Mouse (Mus musculus) c-Kit-positive CD71-positive TER-119-negative erythroid progenitor cells, embryonic 14.5 days (primary cell): ENCODE measurements around the gene Crkl.
"Not testable (repeated sequence)": the region's sequence is repeated elsewhere in the genome, so short reads cannot be mapped to it uniquely, and the experiment has no call there.

Experiments
- DNase-seq: peaks from one replicate; pipeline ENCODE4 v3.0.0-alpha.2; 2013; ENCODE audit warnings: low read depth

Crkl gene

GRCm38 (mm10) chr16:17486505-17486904, 34.7 kb downstream of the Crkl start:
- no peak for DNase-seq

DNA sequence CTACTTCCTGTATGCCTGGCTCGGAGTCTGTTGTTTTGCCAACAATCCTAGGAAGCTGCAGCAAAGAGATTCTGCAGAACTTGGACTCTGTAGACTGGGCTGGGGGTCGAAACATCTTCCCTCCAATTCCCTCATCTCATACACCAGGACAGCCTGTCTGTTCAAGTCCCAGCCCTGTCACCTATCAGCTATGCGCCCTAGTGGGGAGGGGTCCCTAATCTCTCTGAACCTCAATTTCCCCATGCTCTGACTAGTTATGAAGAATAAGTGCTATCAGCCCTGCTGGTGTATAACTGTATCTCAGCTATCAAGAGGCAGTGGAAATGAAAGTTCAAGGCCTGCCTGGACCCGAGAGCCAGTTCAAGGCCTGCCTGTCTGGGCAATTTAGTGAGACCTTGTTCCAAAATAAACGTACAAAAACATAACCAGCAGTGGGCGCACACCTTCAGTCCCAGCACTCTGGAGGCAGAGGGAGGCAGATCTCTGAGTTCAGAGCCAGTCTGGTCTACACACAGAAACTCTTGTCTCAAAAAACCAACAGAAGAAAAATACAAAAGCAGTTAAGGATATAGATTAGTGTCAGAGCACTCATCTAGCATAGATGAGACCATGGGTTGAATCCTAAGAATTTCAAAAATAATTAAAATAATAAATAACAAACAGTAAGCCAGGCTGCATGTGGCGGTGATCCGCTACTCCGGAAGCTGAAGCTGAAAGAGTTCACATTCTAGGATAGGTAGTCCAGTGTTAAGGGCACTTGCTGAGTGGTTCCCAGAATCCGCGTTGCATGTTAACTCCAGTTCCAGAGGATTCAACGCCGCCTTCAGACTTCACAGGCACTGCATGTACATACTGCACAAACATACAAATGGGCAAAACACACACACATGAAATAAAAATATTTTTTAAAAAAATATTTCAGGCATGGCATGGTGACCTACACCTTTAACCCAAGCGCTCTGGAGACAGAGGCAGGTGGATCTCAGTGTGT, 37.0 kb downstream of the Crkl start:
- no peak for DNase-seq

DNA sequence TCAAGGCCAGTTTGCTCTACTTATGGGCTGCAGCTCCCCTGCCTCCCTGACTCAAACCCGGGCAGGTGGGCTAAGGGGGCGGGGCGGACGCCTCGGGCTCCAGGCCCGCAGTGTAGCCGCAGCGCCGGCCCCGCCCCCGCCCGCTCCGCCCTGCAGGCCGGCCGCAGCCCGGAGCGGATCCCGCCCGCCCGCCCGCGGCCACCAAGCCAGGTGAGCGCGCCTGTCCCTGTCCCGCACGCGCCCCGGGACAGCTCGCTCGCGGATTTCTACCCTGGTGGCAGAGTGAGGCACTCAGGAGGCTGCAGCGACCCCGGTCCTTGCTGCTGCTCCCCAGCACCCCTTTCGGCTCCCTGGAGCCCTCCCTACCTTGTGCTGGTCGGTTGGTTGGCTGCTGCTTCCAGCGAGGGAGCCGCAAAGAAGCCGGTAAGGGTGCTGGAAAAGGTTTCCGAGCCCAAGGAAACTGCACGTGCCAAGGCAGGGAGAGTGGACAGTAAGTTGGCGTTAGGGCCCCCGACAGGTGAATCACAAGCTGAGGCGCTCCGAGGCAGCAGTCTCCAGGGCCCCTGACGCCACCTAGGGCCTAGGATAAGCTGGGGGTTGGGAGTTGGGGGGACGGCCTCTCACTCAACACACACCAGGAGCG, 37.8 kb downstream of the Crkl start, which contains the start of gene Aifm3:
TSS of gene Aifm3 (plus strand) at position 143 of the 643 bp plus-strand sequence.
- no peak for DNase-seq

DNA sequence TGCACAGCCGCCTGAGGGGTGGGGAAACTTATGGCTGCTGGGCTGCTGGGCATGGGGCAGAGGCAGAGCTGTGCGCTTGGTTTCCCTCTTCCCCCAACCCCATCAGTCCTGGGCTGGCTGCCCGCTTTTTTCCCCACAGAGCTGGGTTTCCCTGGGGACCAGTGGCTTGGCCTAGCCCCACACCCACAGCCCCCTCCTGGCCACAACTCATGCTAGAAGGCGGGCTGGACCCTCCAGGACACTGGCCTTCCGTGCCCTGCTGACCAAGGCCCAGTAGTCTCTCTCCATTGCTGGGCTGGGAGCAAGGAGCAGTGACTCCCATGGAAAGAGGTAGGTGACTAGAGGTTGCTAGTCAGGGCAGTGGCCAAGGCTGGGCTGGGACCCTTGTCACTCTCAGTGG, 39.4 kb downstream of the Crkl start:
- DNase-seq, result no peak

DNA sequence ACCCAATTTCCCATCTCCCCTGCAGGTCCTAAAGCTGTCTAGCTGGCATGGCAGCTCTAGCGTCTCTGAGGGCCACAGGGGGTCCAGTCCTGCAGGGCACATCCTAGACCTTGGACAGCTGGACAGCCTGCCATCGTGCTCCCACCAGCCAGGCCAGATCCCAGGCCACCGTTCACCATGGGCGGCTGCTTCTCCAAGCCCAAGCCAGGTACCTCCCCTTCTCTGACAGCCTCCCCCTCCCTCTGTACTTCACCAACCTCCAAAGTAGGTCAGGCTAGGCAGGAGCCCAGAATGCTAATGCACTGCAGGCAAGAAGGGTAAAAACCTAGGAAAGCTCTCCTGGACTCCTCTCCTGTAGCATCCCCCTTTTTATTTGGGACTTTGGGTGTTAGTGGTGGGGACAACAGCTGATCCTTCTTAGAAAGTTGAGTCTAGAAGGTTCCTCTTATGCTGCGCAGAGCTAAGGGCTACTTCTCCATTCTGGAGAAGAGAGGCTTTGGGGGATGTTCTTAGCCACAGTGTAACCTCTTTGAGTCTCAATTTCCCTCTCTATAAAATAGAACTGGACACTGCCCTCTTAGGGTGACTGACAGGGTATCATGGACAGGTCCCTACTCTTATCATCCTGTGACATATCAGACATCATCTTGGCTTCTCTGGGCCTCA, 40.2 kb downstream of the Crkl start:
- DNase-seq, result no peak

DNA sequence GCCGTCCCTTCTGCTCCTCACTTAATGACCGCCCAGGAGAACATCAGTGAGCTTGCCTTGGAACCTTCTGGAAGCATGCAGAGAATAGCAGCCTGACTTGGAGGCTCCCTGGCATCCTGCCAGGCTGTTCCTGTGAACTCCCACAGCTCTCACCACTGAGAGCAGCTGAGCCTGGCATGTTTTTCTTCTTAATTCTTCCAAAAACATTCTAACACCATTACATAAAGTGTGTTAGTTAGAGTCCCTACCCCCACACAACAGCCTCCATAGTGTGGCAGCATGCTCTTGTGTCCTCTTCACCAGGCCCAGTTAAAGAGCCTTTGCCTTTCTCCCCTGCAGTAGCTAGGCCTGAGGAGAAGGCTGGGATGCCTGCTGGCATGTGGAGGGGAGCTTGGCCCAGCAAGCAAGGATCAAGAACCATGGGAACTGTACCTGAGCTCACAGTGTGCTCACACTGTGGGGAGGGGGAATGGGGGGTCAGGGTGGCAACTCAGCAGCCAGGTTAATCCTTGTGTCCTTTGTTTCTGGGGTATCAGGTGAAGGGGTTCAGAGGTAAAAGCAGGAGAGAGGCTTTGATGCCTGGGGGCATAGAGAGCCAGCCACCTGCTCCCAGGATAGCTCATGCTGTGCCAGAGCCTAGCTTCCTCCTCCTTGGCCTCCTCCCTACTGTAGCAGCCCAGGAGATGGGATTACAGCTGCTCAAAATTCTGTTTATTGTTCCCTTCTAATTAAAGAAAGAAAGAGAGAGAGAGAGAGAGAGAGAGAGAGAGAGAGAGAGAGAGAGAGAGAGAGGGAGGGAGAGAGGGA, 44.9 kb downstream of the Crkl start:
- DNase-seq, result no peak

DNA sequence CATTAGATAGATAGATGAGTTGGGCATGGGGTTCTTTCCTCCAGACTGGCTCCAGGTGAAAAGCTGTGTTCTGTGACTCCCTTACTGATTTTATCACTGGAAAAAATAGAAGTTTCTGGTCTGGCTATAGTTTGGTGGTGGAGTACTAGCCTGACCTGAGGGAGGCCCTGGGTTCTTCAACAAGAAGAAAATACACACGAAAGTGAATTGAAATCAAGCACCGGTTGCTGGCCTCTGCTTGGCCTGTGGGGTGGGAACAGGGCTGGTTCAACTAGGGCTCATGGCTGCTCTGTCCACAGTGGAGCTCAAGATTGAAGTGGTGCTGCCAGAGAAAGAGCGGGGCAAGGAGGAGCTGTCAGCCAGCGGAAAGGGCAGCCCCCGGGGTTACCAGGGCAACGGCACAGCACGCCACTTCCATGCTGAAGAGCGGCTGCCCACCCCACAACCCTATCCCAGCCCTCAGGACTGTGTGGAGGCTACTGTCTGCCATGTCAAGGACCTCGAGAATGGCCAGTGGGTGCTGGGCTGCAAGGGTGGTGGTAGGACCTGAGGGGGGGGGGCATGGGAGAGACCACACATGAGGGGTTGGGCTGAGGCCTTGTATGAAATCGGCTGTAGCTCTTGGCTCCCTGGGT, 47.6 kb downstream of the Crkl start:
- no peak for DNase-seq

DNA sequence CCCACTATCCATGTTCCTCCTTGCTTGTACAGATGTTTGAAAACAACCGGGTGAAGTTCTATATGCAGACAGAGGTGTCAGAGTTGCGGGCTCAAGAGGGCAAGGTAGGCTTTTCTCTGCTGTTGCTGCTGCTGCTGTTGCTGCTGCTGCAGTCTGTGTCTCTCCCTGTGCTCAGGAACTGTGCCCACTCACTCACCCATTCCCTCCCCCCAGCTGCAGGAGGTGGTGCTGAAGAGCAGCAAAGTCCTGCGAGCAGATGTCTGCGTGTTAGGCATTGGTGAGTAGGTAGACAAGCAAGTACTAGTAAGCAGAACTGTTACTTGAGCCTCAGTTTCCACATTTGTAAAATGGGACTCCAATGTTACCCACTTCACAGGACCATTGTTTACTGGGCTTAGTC, 50.9 kb downstream of the Crkl start:
- DNase-seq, result no peak

DNA sequence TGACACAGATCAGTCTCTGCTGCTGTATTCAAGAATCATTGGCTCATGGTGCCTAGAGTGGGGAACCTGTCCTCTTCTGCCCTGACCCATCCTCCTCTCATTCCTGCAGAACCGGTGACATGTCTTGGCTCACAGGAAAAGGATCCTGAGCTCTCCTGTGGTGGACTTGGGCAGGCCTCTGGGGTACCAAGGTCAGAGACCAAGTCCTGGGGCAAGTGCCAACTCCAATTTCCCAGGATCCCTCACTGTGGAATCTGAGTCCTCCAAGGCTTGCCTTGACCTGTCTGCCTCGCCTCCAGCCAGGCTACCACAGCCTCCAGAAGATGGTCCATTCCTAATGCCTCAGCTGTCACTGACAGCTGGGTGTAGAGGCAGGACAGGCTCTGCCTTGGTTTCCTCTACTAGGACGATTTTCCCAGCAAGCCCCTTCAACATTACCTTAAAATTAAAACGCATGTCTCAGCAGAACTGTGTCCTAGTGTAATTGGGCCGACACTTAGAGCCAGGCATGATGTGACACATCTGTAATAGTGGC, 55.3 kb downstream of the Crkl start:
- DNase-seq, result no peak

DNA sequence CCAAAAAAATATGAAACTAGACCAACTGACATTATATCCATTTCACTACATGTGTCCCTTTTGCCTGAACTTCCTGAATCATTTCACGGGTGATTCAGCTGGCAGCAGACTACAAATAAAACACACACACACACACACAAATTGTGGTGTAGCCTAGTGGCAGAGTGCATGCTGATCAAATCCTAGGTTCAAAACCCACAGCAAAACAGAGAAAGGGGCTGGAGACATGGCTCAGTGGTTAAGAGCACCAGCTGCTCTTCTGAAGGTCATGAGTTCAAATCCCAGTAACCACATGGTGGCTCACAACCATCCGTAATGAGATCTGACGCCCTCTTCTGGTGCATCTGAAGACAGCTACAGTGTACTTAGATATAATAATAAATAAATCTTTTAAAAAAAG, 56.2 kb downstream of the Crkl start:
- DNase-seq, result not testable (repeated sequence)

DNA sequence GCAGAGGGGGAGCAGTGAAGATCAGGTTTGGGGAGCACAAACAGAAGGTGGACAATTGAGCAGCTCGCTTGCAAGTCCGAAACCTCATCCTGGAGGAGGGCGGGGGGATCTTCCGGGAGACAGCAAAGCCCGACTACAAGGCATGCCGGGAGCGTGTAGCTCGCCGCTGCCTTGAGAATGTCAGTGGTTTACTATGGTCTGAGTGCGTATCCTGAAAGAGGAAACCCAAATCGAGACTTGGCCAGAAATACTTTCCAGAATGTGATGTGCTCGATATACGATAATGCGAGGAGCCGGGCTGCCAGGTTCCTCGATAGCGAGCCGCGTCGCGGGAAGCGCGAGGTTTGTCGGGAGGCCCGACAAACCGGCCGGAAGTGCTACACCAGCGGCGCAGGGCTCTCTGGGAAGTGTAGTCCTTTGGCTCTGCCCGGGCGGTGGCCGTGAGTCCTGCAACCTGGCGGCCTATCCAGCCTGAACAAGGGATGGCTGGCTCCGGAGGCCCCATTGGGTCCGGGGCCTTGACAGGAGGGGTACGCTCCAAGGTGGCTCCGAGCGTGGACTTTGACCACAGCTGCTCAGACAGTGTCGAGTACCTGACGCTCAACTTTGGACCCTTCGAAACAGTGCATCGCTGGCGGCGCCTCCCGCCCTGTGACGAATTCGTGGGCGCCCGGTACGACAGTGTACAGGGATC, 56.9 kb downstream of the Crkl start, which contains the start of gene Lztr1:
TSS of gene Lztr1 (plus strand) at position 143 of the 694 bp plus-strand sequence.
- DNase-seq, result peak; percentile 81

DNA sequence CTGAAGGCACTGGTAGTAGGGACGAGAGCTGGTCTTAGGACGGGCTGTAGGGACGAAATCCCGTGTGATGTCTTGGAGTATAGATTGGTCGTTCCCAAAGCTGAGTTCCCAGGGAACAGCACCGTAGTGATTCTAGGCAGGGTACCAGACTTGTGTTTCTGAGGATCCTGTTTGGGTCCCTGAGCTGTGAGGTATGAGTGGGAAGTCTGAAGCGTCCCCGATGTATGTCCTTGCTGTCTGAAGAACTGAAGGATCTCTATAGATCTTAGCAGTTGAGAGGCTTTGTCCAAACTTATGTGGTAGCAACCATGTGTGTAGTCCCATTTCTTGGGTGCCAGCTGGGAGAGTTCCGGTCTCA, 57.4 kb downstream of the Crkl start:
- no peak for DNase-seq

DNA sequence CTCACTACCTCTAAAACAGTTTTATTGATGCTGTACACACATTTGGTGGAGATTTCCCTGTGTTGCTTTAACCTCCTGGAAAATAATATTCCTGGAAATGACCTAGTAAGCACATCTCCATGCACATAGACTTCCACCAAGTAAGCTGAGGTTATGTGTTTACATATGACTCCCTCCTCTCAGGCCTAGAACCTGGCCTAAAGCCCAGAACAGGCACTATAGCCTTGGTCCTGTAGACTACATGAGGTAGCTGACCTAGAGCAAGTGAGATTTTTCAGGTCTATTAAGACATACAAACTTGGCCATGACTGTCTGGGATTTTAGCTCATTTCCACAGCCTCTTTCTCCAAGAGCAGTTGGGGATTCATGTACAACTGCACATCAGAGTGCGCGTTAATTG, 58.4 kb downstream of the Crkl start:
- DNase-seq, result no peak

DNA sequence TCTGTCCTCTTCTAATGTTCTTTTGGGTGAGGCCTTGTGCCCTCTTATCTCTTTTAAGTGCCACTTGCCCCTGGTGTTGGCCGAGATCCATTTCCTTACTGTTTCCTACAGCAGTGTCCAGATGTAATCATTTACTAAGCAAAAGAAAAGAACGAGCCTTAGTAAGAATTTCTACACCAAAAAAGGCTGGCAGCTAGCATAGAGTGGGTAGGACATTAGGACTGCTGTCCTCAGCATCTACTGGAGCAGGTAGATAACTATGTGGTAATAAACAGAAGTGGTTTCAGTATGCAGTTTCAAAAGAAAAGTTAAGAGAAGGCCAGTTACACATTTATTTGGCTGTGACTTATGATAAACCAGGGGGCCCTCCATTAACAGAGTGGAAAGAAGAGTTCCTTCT, 58.9 kb downstream of the Crkl start:
- DNase-seq, result no peak

DNA sequence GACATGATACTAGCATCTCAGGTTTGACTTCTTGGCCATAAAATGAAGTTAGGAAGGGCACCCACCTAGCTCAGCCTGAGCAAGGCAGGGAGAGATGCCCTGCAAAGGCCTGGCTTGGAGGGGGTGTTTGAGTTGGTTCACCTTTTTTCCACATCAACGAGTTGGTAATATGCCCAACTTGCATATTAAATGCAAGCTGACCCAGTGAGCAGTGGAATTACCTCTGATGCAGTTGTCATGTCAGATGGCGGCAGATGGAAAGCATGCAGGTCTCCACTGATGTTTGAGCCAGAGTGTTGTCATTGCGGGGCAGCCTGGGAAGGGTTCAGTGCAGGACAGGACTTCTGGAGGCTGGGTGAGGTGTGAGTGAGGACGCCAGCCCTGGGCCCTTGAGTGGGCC, 59.6 kb downstream of the Crkl start:
- no peak for DNase-seq

- no peak for DNase-seq
These were observed 67.1 kb downstream of the Crkl start for GRCm38 (mm10) chr16:17518910-17519309.

GRCm38 (mm10) chr16:17524156-17524555, 72.4 kb downstream of the Crkl start:
- no peak for DNase-seq

GRCm38 (mm10) chr16:17525524-17525923, 73.7 kb downstream of the Crkl start:
- DNase-seq, result no peak

- DNase-seq, result no peak
These were observed 74.4 kb downstream of the Crkl start for GRCm38 (mm10) chr16:17526223-17526622.

DNA sequence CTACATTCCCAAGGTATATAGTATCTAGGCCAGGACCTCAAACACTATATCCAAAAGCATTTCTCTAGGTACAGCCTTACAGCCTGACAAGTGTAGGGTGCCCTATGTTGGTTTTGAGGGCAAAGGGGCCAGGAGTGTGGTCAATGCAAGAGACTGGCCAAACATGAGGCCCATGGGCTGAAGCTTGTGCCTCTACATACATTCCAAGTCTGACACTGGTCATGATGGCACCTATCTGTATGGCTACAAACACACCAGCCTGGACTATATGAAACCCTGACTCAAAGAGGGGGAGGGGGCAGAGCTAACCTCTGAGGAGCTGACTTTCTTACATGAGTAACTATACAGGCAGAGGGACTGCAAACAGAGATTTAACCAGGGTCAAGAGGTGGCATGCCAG, 75.8 kb downstream of the Crkl start:
- no peak for DNase-seq

- DNase-seq, result no peak
These were observed 76.5 kb downstream of the Crkl start for GRCm38 (mm10) chr16:17528276-17528675.
